Mouse (Mus musculus) hindbrain, embryonic 15.5 days (tissue): Measurements from ENCODE around the gene Cd93. TPM values are rescaled to one million over a fixed set of nuclear protein-coding genes. Genes with fewer than 3 reads are reported as not detected.

Source experiments
- ATAC-seq: fragments of 200-750 bp; cut with Nextera tagmentation; 2 replicates; pipeline ENCODE4 v1.8.0; 2017; ENCODE audit warnings: low read depth, moderate number of reproducible peaks, moderate TSS enrichment; ENCODE audit not compliant: low FRiP score
- H3K27ac ChIP-seq: fragments of 300-500 bp; sonication (generic); replicated peaks from 2 replicates; pipeline ENCODE4 v1.5.1; 2015; ENCODE audit warnings: mild to moderate bottlenecking, inconsistent platforms
- H3K27me3 ChIP-seq: fragments of 300-500 bp; sonication (generic); 2 replicates; pipeline ENCODE4 v1.6.1; 2015; ENCODE audit warnings: control low read depth, inconsistent platforms
- H3K36me3 ChIP-seq: fragments of 300-500 bp; sonication (generic); 2 replicates; pipeline ENCODE4 v1.6.1; 2015; ENCODE audit warnings: control low read depth, inconsistent platforms
- H3K4me1 ChIP-seq: fragments of 300-500 bp; sonication (generic); replicated peaks from 2 replicates; pipeline ENCODE4 v1.6.1; 2015; ENCODE audit warnings: control low read depth, inconsistent platforms
- H3K4me2 ChIP-seq: fragments of 300-500 bp; sonication (generic); 2 replicates; pipeline ENCODE4 v1.6.1; 2015; ENCODE audit warnings: moderate library complexity, mild to moderate bottlenecking, inconsistent platforms
- H3K4me3 ChIP-seq: fragments of 300-500 bp; sonication (generic); 2 replicates; pipeline ENCODE4 v1.5.1; 2015; ENCODE audit warnings: mild to moderate bottlenecking, inconsistent platforms
- H3K9ac ChIP-seq: fragments of 300-500 bp; sonication (generic); 2 replicates; pipeline ENCODE4 v1.6.1; 2015; ENCODE audit warnings: inconsistent platforms
- H3K9me3 ChIP-seq: fragments of 300-500 bp; sonication (generic); 2 replicates; pipeline ENCODE4 v1.6.1; 2016; ENCODE audit warnings: control low read depth, inconsistent platforms
- WGBS: fragments of 180-500 bp; shearing (Covaris S2); methylation state at CpG from one replicate; pipeline ENCODE4 v1.1.7; 2015; 5-methylcytosine and 5-hydroxymethylcytosine counted together
- polyA plus RNA-seq: library from polyadenylated mRNA; unstranded; fragments of >200 nt; fragmentation: Nextera tagmentation; extraction: Ambion mirVana; gene quantifications from 2 replicates; pipeline ENCODE4 v1.2.1, GENCODE M21; 2015

Cd93 gene
- polyA plus RNA-seq, 1 experiment from 2014 or later: 8.8 TPM

DNA sequence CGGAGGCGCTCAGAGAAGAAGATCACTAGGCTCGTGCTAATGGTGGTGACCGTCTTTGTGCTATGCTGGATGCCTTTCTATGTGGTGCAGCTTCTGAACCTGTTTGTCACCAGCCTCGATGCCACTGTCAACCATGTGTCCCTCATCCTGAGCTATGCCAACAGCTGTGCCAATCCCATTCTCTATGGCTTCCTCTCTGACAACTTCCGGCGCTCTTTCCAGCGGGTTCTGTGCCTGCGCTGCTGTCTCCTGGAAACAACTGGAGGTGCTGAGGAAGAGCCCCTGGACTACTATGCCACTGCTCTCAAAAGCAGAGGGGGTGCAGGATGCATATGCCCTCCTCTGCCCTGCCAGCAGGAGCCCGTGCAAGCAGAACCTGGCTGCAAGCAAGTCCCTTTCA is 47.2 kb downstream of the Cd93 start:
- peak; percentile 9; the same call in 1 of the 2 replicates for ATAC-seq
- H3K4me2 ChIP-seq: peak overlapping the region; percentile 99
- H3K36me3 ChIP-seq: no peaks in the 10 kb centered on the region
- WGBS: 67% methylated on average over 10 of the region's 10 CpGs
- H3K27ac ChIP-seq: no peak overlapping the region
- H3K27me3 ChIP-seq: peaks cover 10% of the 10 kb centered on the region; the same call in 1 of the 2 replicates
- no peaks in the 10 kb centered on the region for H3K9me3 ChIP-seq
- peaks cover 27% of the 10 kb centered on the region for H3K4me1 ChIP-seq
- peak overlapping the region; percentile 71 for H3K4me3 ChIP-seq
- H3K9ac ChIP-seq: peak overlapping the region; percentile 57; the same call in 1 of the 2 replicates

DNA sequence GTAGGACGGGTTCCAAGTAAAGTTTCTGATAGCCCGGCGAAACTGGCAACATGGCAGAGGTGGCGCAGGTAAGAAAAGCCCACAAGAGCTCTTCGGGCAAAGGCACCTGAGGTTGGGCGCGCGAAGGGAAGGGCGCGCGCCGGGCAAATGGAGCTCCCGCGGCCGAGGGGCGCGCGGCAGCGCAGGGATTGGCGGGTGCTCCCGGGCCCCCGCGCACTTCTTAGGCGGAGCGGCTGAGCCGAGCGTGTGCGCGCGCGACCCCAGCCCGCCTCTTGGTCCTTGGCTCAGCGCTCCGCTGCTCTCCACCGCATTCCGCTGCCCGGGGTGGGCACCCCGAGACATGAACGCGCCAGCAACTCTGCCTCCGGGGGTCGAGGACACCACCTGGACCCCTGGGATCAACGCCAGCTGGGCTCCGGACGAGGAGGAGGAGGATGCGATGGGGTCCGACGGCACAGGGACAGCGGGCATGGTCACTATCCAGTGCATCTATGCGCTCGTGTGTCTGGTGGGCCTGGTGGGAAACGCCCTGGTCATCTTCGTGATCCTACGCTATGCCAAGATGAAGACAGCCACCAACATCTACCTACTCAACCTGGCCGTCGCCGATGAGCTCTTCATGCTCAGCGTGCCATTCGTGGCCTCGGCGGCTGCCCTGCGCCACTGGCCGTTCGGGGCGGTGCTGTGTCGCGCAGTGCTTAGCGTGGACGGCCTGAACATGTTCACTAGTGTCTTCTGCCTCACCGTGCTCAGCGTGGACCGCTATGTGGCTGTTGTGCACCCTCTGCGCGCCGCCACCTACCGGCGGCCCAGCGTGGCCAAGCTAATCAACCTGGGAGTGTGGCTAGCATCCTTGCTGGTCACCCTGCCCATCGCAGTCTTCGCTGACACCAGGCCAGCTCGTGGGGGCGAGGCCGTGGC is 48.0 kb downstream of the Cd93 start, which contains the start of gene Sstr4:
Gene Sstr4 (plus strand): TSS at position 214 of the 921 bp plus-strand sequence.
- WGBS: 4% methylated on average over 82 of the region's 83 CpGs
- peak within 1 kb of the TSS; percentile 71 for H3K4me3 ChIP-seq
- no peaks in the 10 kb centered on the region for H3K36me3 ChIP-seq
- peak within 1 kb of the TSS; percentile 57 for H3K9ac ChIP-seq
- peak; percentile 90 for ATAC-seq
- H3K4me1 ChIP-seq: peaks cover 27% of the 10 kb centered on the region
- H3K4me2 ChIP-seq: peak within 1 kb of the TSS; percentile 99
- H3K9me3 ChIP-seq: no peaks in the 10 kb centered on the region
- H3K27me3 ChIP-seq: peaks cover 10% of the 10 kb centered on the region; the same call in 1 of the 2 replicates
- H3K27ac ChIP-seq: no peak within 1 kb of the TSS

DNA sequence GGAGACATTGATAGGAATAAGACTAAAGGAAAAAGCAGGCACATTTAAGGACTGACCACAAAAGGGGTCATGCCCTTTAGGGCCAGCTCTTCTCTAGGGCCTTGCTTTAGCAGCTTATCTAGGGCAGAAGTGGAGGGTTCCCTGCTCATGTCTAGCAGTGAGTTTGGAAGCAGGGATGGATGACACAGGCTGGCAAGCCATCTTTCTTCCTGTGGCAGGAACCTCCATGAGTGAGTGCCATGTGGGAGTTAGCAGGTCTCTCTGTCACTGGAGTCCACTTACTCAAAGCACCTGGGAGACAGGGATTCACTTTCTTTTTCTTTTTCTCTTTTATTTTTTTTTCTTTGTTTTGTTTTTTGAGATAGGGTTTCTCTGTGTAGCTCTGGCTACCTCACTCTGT is 49.5 kb downstream of the Cd93 start:
- Histone ChIP-seq H3K27ac (no peak overlapping the region), H3K36me3 (no peaks in the 10 kb centered on the region), H3K27me3 (peaks cover 10% of the 10 kb centered on the region; the same call in 1 of the 2 replicates), H3K4me1 (peaks cover 27% of the 10 kb centered on the region), H3K9me3 (no peaks in the 10 kb centered on the region), H3K4me2 (no peak overlapping the region), H3K4me3 (no peak overlapping the region), H3K9ac (no peak overlapping the region)
- no peak for ATAC-seq

GRCm38 (mm10) chr2:148393149-148393548 is 50.2 kb downstream of the Cd93 start:
- WGBS: 83% methylated on average over 1 of the region's 1 CpGs
- Histone ChIP-seq H3K9ac (no peak overlapping the region), H3K27me3 (peaks cover 10% of the 10 kb centered on the region; the same call in 1 of the 2 replicates), H3K4me3 (no peak overlapping the region), H3K4me1 (peaks cover 27% of the 10 kb centered on the region), H3K36me3 (no peaks in the 10 kb centered on the region), H3K4me2 (no peak overlapping the region), H3K27ac (no peak overlapping the region), H3K9me3 (no peaks in the 10 kb centered on the region)
- ATAC-seq: no peak

DNA sequence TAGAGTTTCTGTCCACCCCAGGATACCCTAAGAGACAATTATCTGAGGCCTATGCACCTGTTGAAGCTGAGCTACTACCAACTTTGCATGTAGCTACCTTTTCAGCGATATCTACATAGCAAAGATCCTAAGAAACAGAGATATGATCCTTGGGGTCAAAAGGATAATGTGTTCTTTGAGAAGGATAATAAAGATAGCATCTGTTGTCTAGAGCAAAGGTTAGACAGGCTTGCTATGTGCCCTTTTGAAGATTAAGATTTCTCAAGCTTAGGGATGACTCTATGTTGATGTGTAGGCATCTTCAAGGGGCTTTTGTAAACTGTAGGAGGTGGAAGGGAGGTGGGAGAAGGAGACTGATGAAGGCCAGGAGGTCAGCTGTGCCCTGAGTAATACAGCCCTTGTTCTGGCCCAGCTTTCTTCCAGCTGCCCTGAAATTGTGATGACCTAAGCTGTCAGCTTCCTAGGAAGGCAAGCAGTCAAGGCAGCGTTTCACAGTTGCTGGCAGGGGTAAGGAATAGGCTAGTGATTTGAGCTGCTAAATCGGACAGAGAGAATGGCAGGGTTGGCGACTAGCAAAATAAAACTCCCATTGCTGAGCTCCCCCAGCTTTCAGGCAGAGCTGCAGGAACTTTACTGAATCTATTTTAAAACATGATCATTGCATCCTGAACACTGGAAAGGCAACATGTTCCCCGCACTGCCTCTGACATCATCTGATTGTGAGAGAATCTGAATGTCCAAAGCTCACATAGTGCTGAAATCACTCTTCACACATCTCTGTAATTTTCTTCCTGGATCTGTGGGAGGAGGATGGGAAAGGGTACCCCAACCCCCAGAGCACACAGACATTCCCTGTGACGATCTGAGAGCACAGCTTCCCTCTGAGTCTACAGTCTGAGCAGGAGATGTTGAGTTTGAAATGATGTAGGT is 55.4 kb downstream of the Cd93 start:
- Histone ChIP-seq H3K9me3 (no peaks in the 10 kb centered on the region), H3K36me3 (no peaks in the 10 kb centered on the region), H3K4me1 (no peaks in the 10 kb centered on the region), H3K4me3 (no peak overlapping the region), H3K9ac (no peak overlapping the region), H3K4me2 (no peak overlapping the region), H3K27me3 (no peaks in the 10 kb centered on the region), H3K27ac (no peak overlapping the region)
- WGBS: 77% methylated on average over 6 of the region's 6 CpGs
- ATAC-seq: no peak

DNA sequence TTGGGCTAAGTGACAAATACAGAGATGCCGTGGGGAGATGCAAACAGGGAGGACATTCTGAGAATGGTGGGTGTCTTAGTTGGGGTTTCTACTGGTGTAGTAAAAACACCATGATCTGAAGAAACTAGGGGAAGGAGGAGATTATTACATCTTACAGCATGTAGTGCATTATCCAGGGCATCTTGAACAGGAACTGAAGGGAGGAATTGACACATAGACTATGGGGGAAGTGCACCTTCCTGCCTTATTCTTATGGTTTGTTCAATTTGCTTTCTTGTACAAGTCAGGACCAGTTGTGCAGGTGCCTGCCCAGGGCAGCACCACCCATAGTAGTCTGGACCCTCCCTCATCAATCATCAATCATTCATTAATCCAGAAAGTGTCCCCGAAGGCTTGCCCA is 56.4 kb downstream of the Cd93 start:
- no peaks in the 10 kb centered on the region for H3K36me3 ChIP-seq
- 88% methylated on average over 2 of the region's 2 CpGs for WGBS
- no peak for ATAC-seq
- no peaks in the 10 kb centered on the region for H3K27me3 ChIP-seq
- no peak overlapping the region for H3K4me3 ChIP-seq
- no peak overlapping the region for H3K4me2 ChIP-seq
- no peaks in the 10 kb centered on the region for H3K9me3 ChIP-seq
- H3K9ac ChIP-seq: no peak overlapping the region
- no peaks in the 10 kb centered on the region for H3K4me1 ChIP-seq
- H3K27ac ChIP-seq: no peak overlapping the region

Other genes with a start within 250 kb of the Cd93 start
- gene Sstr4, start 48.2 kb downstream of the Cd93 start, polyA plus RNA-seq: 3.9 and 4.4 TPM in 2 replicates
- 9.0 and 14.4 TPM in 2 replicates for gene Thbd, start 35.4 kb downstream of the Cd93 start, polyA plus RNA-seq
- gene Nxt1, start 229.0 kb upstream of the Cd93 start, polyA plus RNA-seq: 42.2 and 42.4 TPM in 2 replicates
- 13.9 and 16.3 TPM in 2 replicates for gene Gzf1, start 237.5 kb upstream of the Cd93 start, polyA plus RNA-seq